8 mouse cellular contexts compared by ENCODE assay signal in the genomic region with DNA sequence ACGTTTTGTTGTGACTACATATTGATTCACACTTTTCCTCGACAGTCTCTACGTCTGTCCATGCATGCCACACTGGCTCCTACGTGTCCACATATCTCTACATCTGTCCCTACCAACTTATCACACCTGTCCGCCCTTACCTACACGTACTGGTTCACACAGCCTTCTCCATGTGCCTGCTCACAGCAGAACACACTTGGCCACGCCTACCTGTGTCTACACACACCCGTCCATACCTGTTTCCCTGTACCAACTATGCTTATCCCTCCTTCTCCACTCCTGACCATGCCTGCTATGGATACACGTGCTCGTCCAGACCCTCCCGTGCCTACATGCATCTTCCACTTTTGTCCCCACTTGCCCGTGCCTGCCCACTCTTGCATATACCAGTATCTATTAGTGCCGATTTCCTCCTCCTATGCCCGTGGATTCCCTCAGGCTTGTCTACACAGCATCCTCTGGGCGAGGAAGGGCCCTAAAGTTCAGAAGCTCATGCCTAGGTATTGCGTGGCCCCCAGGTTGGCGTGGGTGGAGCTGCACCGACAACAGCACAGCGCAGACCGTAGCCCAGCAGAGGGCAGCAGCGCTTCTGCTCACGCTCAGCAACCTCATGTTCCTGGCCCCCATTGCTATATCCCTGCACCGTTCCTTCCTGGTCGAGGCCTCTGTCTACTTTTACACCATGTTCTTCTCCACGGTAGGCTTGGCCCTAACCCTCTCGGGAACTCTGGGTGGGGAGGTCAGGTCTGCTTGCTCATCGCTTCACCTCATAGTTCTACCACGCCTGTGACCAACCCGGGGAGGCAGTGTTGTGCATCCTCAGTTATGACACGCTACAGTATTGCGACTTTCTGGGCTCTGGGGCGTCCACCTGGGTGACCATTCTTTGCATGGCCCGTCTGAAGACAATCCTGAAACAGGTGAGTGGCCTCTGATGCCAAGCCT. TPM values are rescaled to one million over a fixed set of nuclear protein-coding genes. Genes with fewer than 3 reads are reported as not detected.
A peak's percentile ranks its signal among the peaks of the same experiment; 100 is the strongest.
DNase-seq lines count a peak whose midpoint lies in the region; ATAC-seq lines count a peak whose summit lies in the region.

No protein-coding gene starts in this region.

- no peaks in the 10 kb centered on the region for H3K9me3 ChIP-seq in embryonic facial prominence, embryonic 14.5 days (ENCODE audit: control insufficient read depth, low read length)
- no peaks in the 10 kb centered on the region for H3K9me3 ChIP-seq in intestine, embryonic 14.5 days (ENCODE audit: control insufficient read depth, low read length)
- no peaks in the 10 kb centered on the region for H3K9me3 ChIP-seq in liver, embryonic 13.5 days (replicated peaks)

- H3K4me3 ChIP-seq in embryonic facial prominence, embryonic 14.5 days (ENCODE audit: low read depth, low read length) = no peak overlapping the region
- H3K4me3 ChIP-seq in intestine, embryonic 14.5 days (ENCODE audit: low read depth, low read length) = no peak overlapping the region
- no peak overlapping the region for H3K4me3 ChIP-seq in liver, embryonic 13.5 days (replicated peaks)

- 0 out of 2 replicates have a peak overlapping the region, but pooled peaks have one; percentile 10 for H3K4me2 ChIP-seq in embryonic facial prominence, embryonic 14.5 days (ENCODE audit: low read depth, low read length)
- no peak overlapping the region for H3K4me2 ChIP-seq in intestine, embryonic 14.5 days (ENCODE audit: low read length)
- H3K4me2 ChIP-seq in liver, embryonic 13.5 days = no peak overlapping the region

- H3K9ac ChIP-seq in embryonic facial prominence, embryonic 14.5 days (ENCODE audit: low read depth, low read length) = peak overlapping the region; percentile 37; the same call in 1 of the 2 replicates
- H3K9ac ChIP-seq in intestine, embryonic 14.5 days (ENCODE audit: low read length) = no peak overlapping the region
- H3K9ac ChIP-seq in liver, embryonic 13.5 days = no peak overlapping the region

- H3K27me3 ChIP-seq in embryonic facial prominence, embryonic 14.5 days (replicated peaks; ENCODE audit: control insufficient read depth, insufficient read depth, low read length) = peaks cover 15% of the 10 kb centered on the region
- H3K27me3 ChIP-seq in intestine, embryonic 14.5 days (replicated peaks; ENCODE audit: control insufficient read depth, insufficient read depth, low read length) = peaks cover 12% of the 10 kb centered on the region
- H3K27me3 ChIP-seq in liver, embryonic 13.5 days = peaks cover 46% of the 10 kb centered on the region

- H3K27ac ChIP-seq in embryonic facial prominence, embryonic 14.5 days (replicated peaks; ENCODE audit: low read depth, low read length) = no peak overlapping the region
- no peak overlapping the region for H3K27ac ChIP-seq in intestine, embryonic 14.5 days (ENCODE audit: low read depth)
- H3K27ac ChIP-seq in liver, embryonic 13.5 days = no peak overlapping the region

- DNase-seq in ovary, postnatal 14 days (ENCODE audit: low spot score) = peak; percentile 31
- DNase-seq in ovary, postnatal 10 days (ENCODE audit: low spot score) = no peak
- DNase-seq in adrenal gland, postnatal 10 days = peak; percentile 69
- peak; percentile 73 for DNase-seq in embryonic facial prominence, embryonic 14.5 days (ENCODE audit: low spot score)
- DNase-seq in intestine, embryonic 14.5 days (ENCODE audit: low spot score) = peak; percentile 80
- peak; percentile 47 for DNase-seq in liver, embryonic 13.5 days
- peak; percentile 88 for DNase-seq in naive thymus-derived CD4-positive, alpha-beta T cell, adult 2 months (ENCODE audit: low read depth)
- peak; percentile 86 for DNase-seq in thymus, postnatal 4 days

- no peaks in the 10 kb centered on the region for H3K36me3 ChIP-seq in embryonic facial prominence, embryonic 14.5 days (ENCODE audit: control insufficient read depth, insufficient read depth, low read length)
- no peaks in the 10 kb centered on the region for H3K36me3 ChIP-seq in intestine, embryonic 14.5 days (ENCODE audit: control insufficient read depth, insufficient read depth, low read length)
- H3K36me3 ChIP-seq in liver, embryonic 13.5 days = peaks cover 4% of the 10 kb centered on the region

- peak; percentile 67 for ATAC-seq in embryonic facial prominence, embryonic 14.5 days (ENCODE audit: low read depth)
- peak; percentile 63 for ATAC-seq in intestine, embryonic 14.5 days (replicated peaks; ENCODE audit: low FRiP score, low TSS enrichment, low read depth)
- peak; percentile 34; the same call in 1 of the 2 replicates for ATAC-seq in liver, embryonic 13.5 days (ENCODE audit: low read depth)

- peaks cover 8% of the 10 kb centered on the region for H3K4me1 ChIP-seq in embryonic facial prominence, embryonic 14.5 days (ENCODE audit: control insufficient read depth, insufficient read depth, low read length)
- peaks cover 12% of the 10 kb centered on the region for H3K4me1 ChIP-seq in intestine, embryonic 14.5 days (replicated peaks; ENCODE audit: control insufficient read depth, insufficient read depth, low read length)
- H3K4me1 ChIP-seq in liver, embryonic 13.5 days (replicated peaks) = peaks cover 43% of the 10 kb centered on the region

- 46% methylated on average over 33 of the region's 33 CpGs for WGBS in embryonic facial prominence, embryonic 14.5 days
- 46% methylated on average over 33 of the region's 33 CpGs for WGBS in intestine, embryonic 14.5 days
- WGBS in liver, embryonic 13.5 days (ENCODE audit: insufficient replicate concordance) = 35% methylated on average over 33 of the region's 33 CpGs

RNA-seq across cellular contexts. Expression of gene Mrpl28, which starts 3.3 kb away (rescaled TPM):
- 100 to 1,000 TPM; 100 to 101 TPM for total RNA-seq in adrenal gland, postnatal 10 days (2021)
- 177 and 183 TPM in 2 replicates for polyA plus RNA-seq in embryonic facial prominence, embryonic 14.5 days (2014; fragmentation: Nextera tagmentation; extraction: Ambion mirVana)
- 235 and 241 TPM in 2 replicates for polyA plus RNA-seq in intestine, embryonic 14.5 days (2014; fragmentation: Nextera tagmentation; extraction: Ambion mirVana)
- 148 and 156 TPM in 2 replicates for polyA plus RNA-seq in liver, embryonic 13.5 days (2015; fragmentation: Nextera tagmentation; extraction: Ambion mirVana)

RNA-seq across cellular contexts. Expression of gene Tmem8, which starts 6.9 kb away (rescaled TPM):
- 1 to 10 TPM; 4.2 to 4.9 TPM for total RNA-seq in adrenal gland, postnatal 10 days (2021)
- 2.1 and 3.0 TPM in 2 replicates for polyA plus RNA-seq in embryonic facial prominence, embryonic 14.5 days (2014; fragmentation: Nextera tagmentation; extraction: Ambion mirVana)
- polyA plus RNA-seq in intestine, embryonic 14.5 days (2014; fragmentation: Nextera tagmentation; extraction: Ambion mirVana) = 2.7 and 4.9 TPM in 2 replicates
- 1.3 and 1.7 TPM in 2 replicates for polyA plus RNA-seq in liver, embryonic 13.5 days (2015; fragmentation: Nextera tagmentation; extraction: Ambion mirVana)

RNA-seq across cellular contexts. Expression of gene Axin1, which starts 18.4 kb away (rescaled TPM):
- total RNA-seq in adrenal gland, postnatal 10 days (2021) = 10 to 100 TPM; 35.0 to 38.9 TPM
- 10.7 and 12.9 TPM in 2 replicates for polyA plus RNA-seq in embryonic facial prominence, embryonic 14.5 days (2014; fragmentation: Nextera tagmentation; extraction: Ambion mirVana)
- polyA plus RNA-seq in intestine, embryonic 14.5 days (2014; fragmentation: Nextera tagmentation; extraction: Ambion mirVana) = 11.5 and 13.1 TPM in 2 replicates
- 2.9 and 3.7 TPM in 2 replicates for polyA plus RNA-seq in liver, embryonic 13.5 days (2015; fragmentation: Nextera tagmentation; extraction: Ambion mirVana)

RNA-seq across cellular contexts. Expression of gene Nme4, which starts 24.6 kb away (rescaled TPM):
- total RNA-seq in adrenal gland, postnatal 10 days (2021) = 1 to 10 TPM; 4.5 to 6.5 TPM
- polyA plus RNA-seq in embryonic facial prominence, embryonic 14.5 days (2014; fragmentation: Nextera tagmentation; extraction: Ambion mirVana) = 77.2 and 92.4 TPM in 2 replicates
- polyA plus RNA-seq in intestine, embryonic 14.5 days (2014; fragmentation: Nextera tagmentation; extraction: Ambion mirVana) = 118 and 122 TPM in 2 replicates
- 56.2 and 58.8 TPM in 2 replicates for polyA plus RNA-seq in liver, embryonic 13.5 days (2015; fragmentation: Nextera tagmentation; extraction: Ambion mirVana)

RNA-seq across cellular contexts. Expression of gene Decr2, which starts 29.9 kb away (rescaled TPM):
- 10 to 100 TPM; 50.4 to 63.7 TPM for total RNA-seq in adrenal gland, postnatal 10 days (2021)
- polyA plus RNA-seq in embryonic facial prominence, embryonic 14.5 days (2014; fragmentation: Nextera tagmentation; extraction: Ambion mirVana) = 15.7 and 18.5 TPM in 2 replicates
- 27.3 and 32.4 TPM in 2 replicates for polyA plus RNA-seq in intestine, embryonic 14.5 days (2014; fragmentation: Nextera tagmentation; extraction: Ambion mirVana)
- polyA plus RNA-seq in liver, embryonic 13.5 days (2015; fragmentation: Nextera tagmentation; extraction: Ambion mirVana) = 11.1 and 13.8 TPM in 2 replicates
